Mouse (Mus musculus) monocyte, adult 2 months (primary cell): ENCODE measurements around the gene Zfp853.

Source experiments
- DNase-seq, 2 experiments: peaks; one replicate each; pipeline ENCODE4 v3.0.0; 2022; ENCODE audit warnings: low spot score in 2 of 2, low read depth in 1 of 2

The Zfp853 gene

GRCm38 (mm10) chr5:143253881-143254486 lies 39.4 kb downstream of the Zfp853 start:
- no peak for DNase-seq

GRCm38 (mm10) chr5:143253186-143253880 lies 40.1 kb downstream of the Zfp853 start:
- no peak for DNase-seq

GRCm38 (mm10) chr5:143252791-143253185 lies 40.6 kb downstream of the Zfp853 start:
- DNase-seq, result no peak

- no peak for DNase-seq
These were observed 41.4 kb downstream of the Zfp853 start for GRCm38 (mm10) chr5:143252039-143252438.

GRCm38 (mm10) chr5:143244926-143245325 lies 48.5 kb downstream of the Zfp853 start:
- no peak for DNase-seq
